Mouse (Mus musculus) kidney, postnatal 0 days (tissue): ENCODE data around the gene Itgb8. TPM values are rescaled to one million over a fixed set of nuclear protein-coding genes. Genes with fewer than 3 reads are reported as not detected.

ENCODE experiments used
- ATAC-seq: fragments of 200-750 bp; cut with Nextera tagmentation; replicated peaks from 2 replicates; pipeline ENCODE4 v1.8.0; 2017; ENCODE audit warnings: low read depth, moderate number of reproducible peaks, moderate TSS enrichment, moderate library complexity; ENCODE audit not compliant: low FRiP score
- DNase-seq: peaks from one replicate; pipeline ENCODE4 v3.0.0-alpha.2; 2016; ENCODE audit warnings: low spot score
- H3K27ac ChIP-seq: fragments of 300-500 bp; sonication (generic); 2 replicates; pipeline ENCODE4 v1.5.1; 2014; ENCODE audit warnings: mild to moderate bottlenecking
- H3K27me3 ChIP-seq: fragments of 300-500 bp; sonication (generic); 2 replicates; pipeline ENCODE4 v1.6.1; 2014; ENCODE audit warnings: low read length, mixed read lengths; ENCODE audit not compliant: insufficient read depth
- H3K36me3 ChIP-seq: fragments of 300-500 bp; sonication (generic); 2 replicates; pipeline ENCODE4 v1.6.1; 2014; ENCODE audit warnings: low read length, mixed read lengths; ENCODE audit not compliant: insufficient read depth
- H3K4me1 ChIP-seq: fragments of 300-500 bp; sonication (generic); replicated peaks from 2 replicates; pipeline ENCODE4 v1.6.1; 2014; ENCODE audit warnings: antibody characterized with exemption, low read length, mixed read lengths; ENCODE audit not compliant: insufficient read depth
- H3K4me2 ChIP-seq: fragments of 300-500 bp; sonication (generic); 2 replicates; pipeline ENCODE4 v1.6.1; 2014; ENCODE audit warnings: mild to moderate bottlenecking, low read length, moderate library complexity, mixed read lengths
- H3K4me3 ChIP-seq: fragments of 300-500 bp; sonication (generic); replicated peaks from 2 replicates; pipeline ENCODE4 v1.5.1; 2014; ENCODE audit warnings: low read depth, low read length
- H3K9ac ChIP-seq: fragments of 300-500 bp; sonication (generic); 2 replicates; pipeline ENCODE4 v1.6.1; 2014; ENCODE audit warnings: low read depth, low read length
- H3K9me3 ChIP-seq: fragments of 300-500 bp; sonication (generic); replicated peaks from 2 replicates; pipeline ENCODE4 v1.6.1; 2016; ENCODE audit warnings: low read length, inconsistent platforms, mixed read lengths
- CTCF ChIP-seq: IDR thresholded peaks from 2 replicates; pipeline ENCODE4 v1.5.1; 2016; ENCODE audit warnings: antibody characterized with exemption, low read depth, mild to moderate bottlenecking, moderate library complexity
- WGBS: fragments of 180-500 bp; shearing (Covaris S2); extraction: QIAGEN DNeasy Blood & Tissue Kit; methylation state at CpG from one replicate; pipeline ENCODE4 v1.1.7; 2014; 5-methylcytosine and 5-hydroxymethylcytosine counted together
- polyA plus RNA-seq: library from polyadenylated mRNA; unstranded; fragments of >200 nt; fragmentation: Nextera tagmentation; extraction: Ambion mirVana; gene quantifications from 2 replicates; pipeline ENCODE4 v1.2.1, GENCODE M21; 2015

Itgb8 gene
- polyA plus RNA-seq, 1 experiment from 2014 or later: 9.9 TPM

- Histone ChIP-seq H3K4me3 (no peak overlapping the region), H3K27me3 (no peaks in the 10 kb centered on the region), H3K9ac (no peak overlapping the region), H3K27ac (0 out of 2 replicates have a peak overlapping the region, but pooled peaks have one; percentile 19), H3K9me3 (no peaks in the 10 kb centered on the region), H3K36me3 (no peaks in the 10 kb centered on the region), H3K4me2 (no peak overlapping the region), H3K4me1 (no peaks in the 10 kb centered on the region)
- ATAC-seq (peak; percentile 76), DNase-seq (no peak)
- TF ChIP-seq CTCF: peak; percentile 25; the same call in 1 of the 2 replicates
Observed at GRCm38 (mm10) chr12:119230444-119230843, 8.2 kb downstream of the Itgb8 start.

GRCm38 (mm10) chr12:119229601-119230000, 9.0 kb downstream of the Itgb8 start:
- no peak for TF ChIP-seq CTCF
- Histone ChIP-seq H3K4me1 (no peaks in the 10 kb centered on the region), H3K27ac (0 out of 2 replicates have a peak overlapping the region, but pooled peaks have one; percentile 19), H3K9ac (no peak overlapping the region), H3K36me3 (no peaks in the 10 kb centered on the region), H3K27me3 (no peaks in the 10 kb centered on the region), H3K9me3 (no peaks in the 10 kb centered on the region), H3K4me3 (no peak overlapping the region), H3K4me2 (no peak overlapping the region)
- DNase-seq (peak; percentile 28), ATAC-seq (peak; percentile 65)
- 63% methylated on average over 2 of the region's 2 CpGs for WGBS

- no peak for TF ChIP-seq CTCF
- Histone ChIP-seq H3K4me3 (no peak overlapping the region), H3K27ac (no peak overlapping the region), H3K9me3 (no peaks in the 10 kb centered on the region), H3K4me1 (no peaks in the 10 kb centered on the region), H3K9ac (no peak overlapping the region), H3K36me3 (no peaks in the 10 kb centered on the region), H3K4me2 (no peak overlapping the region), H3K27me3 (no peaks in the 10 kb centered on the region)
- WGBS: 89% methylated on average over 1 of the region's 1 CpGs
- no peak for DNase-seq
- ATAC-seq: no peak
Observed at GRCm38 (mm10) chr12:119227898-119228297, 10.7 kb downstream of the Itgb8 start.

- Histone ChIP-seq H3K4me3 (no peak overlapping the region), H3K27ac (no peak overlapping the region), H3K4me1 (no peaks in the 10 kb centered on the region), H3K9ac (no peak overlapping the region), H3K27me3 (no peaks in the 10 kb centered on the region), H3K4me2 (no peak overlapping the region), H3K36me3 (no peaks in the 10 kb centered on the region), H3K9me3 (no peaks in the 10 kb centered on the region)
- DNase-seq (no peak), ATAC-seq (no peak)
- no peak for TF ChIP-seq CTCF
Observed at GRCm38 (mm10) chr12:119224699-119225098, 13.9 kb downstream of the Itgb8 start.

- ATAC-seq (no peak), DNase-seq (no peak)
- Histone ChIP-seq H3K4me1 (no peaks in the 10 kb centered on the region), H3K9me3 (no peaks in the 10 kb centered on the region), H3K27me3 (no peaks in the 10 kb centered on the region), H3K9ac (no peak overlapping the region), H3K36me3 (no peaks in the 10 kb centered on the region), H3K4me2 (no peak overlapping the region), H3K4me3 (no peak overlapping the region), H3K27ac (no peak overlapping the region)
- 97% methylated on average over 1 of the region's 1 CpGs for WGBS
- no peak for TF ChIP-seq CTCF
Observed at GRCm38 (mm10) chr12:119219409-119219808, 19.2 kb downstream of the Itgb8 start.

- no peak overlapping the region for H3K27ac ChIP-seq
- peak; percentile 66 for DNase-seq
Observed at GRCm38 (mm10) chr12:119217700-119218265, 20.8 kb downstream of the Itgb8 start.

GRCm38 (mm10) chr12:119215225-119215624, 23.4 kb downstream of the Itgb8 start:
- WGBS: 95% methylated on average over 3 of the region's 3 CpGs
- Histone ChIP-seq H3K27ac (no peak overlapping the region), H3K4me3 (no peak overlapping the region), H3K9me3 (no peaks in the 10 kb centered on the region), H3K4me2 (no peak overlapping the region), H3K36me3 (no peaks in the 10 kb centered on the region), H3K9ac (no peak overlapping the region), H3K4me1 (no peaks in the 10 kb centered on the region), H3K27me3 (no peaks in the 10 kb centered on the region)
- TF ChIP-seq CTCF: no peak
- ATAC-seq (no peak), DNase-seq (no peak)

More at GRCm38 (mm10) chr12:119217700-119218265, 20.8 kb downstream of the Itgb8 start:
- Histone ChIP-seq H3K9me3 (no peaks in the 10 kb centered on the region), H3K9ac (no peak overlapping the region), H3K4me3 (no peak overlapping the region), H3K36me3 (no peaks in the 10 kb centered on the region), H3K4me1 (no peaks in the 10 kb centered on the region), H3K4me2 (no peak overlapping the region), H3K27me3 (no peaks in the 10 kb centered on the region)
- no peak for ATAC-seq
- TF ChIP-seq CTCF: no peak
